Mouse (Mus musculus) embryonic facial prominence, embryonic 15.5 days (tissue): Measurements from ENCODE around the gene Sfxn5. TPM values are rescaled to one million over a fixed set of nuclear protein-coding genes. Genes with fewer than 3 reads are reported as not detected.
A peak's percentile ranks its signal among the peaks of the same experiment; 100 is the strongest.

ENCODE experiments used
- ATAC-seq: fragments of 200-750 bp; cut with Nextera tagmentation; 2 replicates; pipeline ENCODE4 v1.8.0; 2017; ENCODE audit warnings: low read depth, moderate TSS enrichment; ENCODE audit not compliant: insufficient number of reproducible peaks, low FRiP score, low TSS enrichment
- H3K27ac ChIP-seq: fragments of 300-500 bp; sonication (generic); replicated peaks from 2 replicates; pipeline ENCODE4 v1.5.1; 2015; ENCODE audit warnings: mild to moderate bottlenecking, inconsistent platforms
- H3K27me3 ChIP-seq: fragments of 300-500 bp; sonication (generic); 2 replicates; pipeline ENCODE4 v1.6.1; 2015; ENCODE audit warnings: inconsistent platforms
- H3K36me3 ChIP-seq: fragments of 300-500 bp; sonication (generic); 2 replicates; pipeline ENCODE4 v1.6.1; 2015; ENCODE audit warnings: mild to moderate bottlenecking, inconsistent platforms
- H3K4me1 ChIP-seq: fragments of 300-500 bp; sonication (generic); 2 replicates; pipeline ENCODE4 v1.6.1; 2015; ENCODE audit warnings: inconsistent platforms
- H3K4me2 ChIP-seq: fragments of 300-500 bp; sonication (generic); replicated peaks from 2 replicates; pipeline ENCODE4 v1.6.1; 2015; ENCODE audit warnings: mild to moderate bottlenecking, inconsistent platforms
- H3K4me3 ChIP-seq: fragments of 300-500 bp; sonication (generic); replicated peaks from 2 replicates; pipeline ENCODE4 v1.5.1; 2015; ENCODE audit warnings: mild to moderate bottlenecking, inconsistent platforms
- H3K9ac ChIP-seq: fragments of 300-500 bp; sonication (generic); 2 replicates; pipeline ENCODE4 v1.6.1; 2015; ENCODE audit warnings: inconsistent platforms
- H3K9me3 ChIP-seq: fragments of 300-500 bp; sonication (generic); replicated peaks from 2 replicates; pipeline ENCODE4 v1.6.1; 2016; ENCODE audit warnings: inconsistent platforms
- WGBS: fragments of 180-500 bp; shearing (Covaris S2); methylation state at CpG from one replicate; pipeline ENCODE4 v1.1.7; 2015; 5-methylcytosine and 5-hydroxymethylcytosine counted together
- polyA plus RNA-seq: library from polyadenylated mRNA; unstranded; fragments of >200 nt; fragmentation: Nextera tagmentation; extraction: Ambion mirVana; gene quantifications from 2 replicates; pipeline ENCODE4 v1.2.1, GENCODE M21; 2015

The Sfxn5 gene
- polyA plus RNA-seq = 8.0 TPM in 2 replicates

DNA sequence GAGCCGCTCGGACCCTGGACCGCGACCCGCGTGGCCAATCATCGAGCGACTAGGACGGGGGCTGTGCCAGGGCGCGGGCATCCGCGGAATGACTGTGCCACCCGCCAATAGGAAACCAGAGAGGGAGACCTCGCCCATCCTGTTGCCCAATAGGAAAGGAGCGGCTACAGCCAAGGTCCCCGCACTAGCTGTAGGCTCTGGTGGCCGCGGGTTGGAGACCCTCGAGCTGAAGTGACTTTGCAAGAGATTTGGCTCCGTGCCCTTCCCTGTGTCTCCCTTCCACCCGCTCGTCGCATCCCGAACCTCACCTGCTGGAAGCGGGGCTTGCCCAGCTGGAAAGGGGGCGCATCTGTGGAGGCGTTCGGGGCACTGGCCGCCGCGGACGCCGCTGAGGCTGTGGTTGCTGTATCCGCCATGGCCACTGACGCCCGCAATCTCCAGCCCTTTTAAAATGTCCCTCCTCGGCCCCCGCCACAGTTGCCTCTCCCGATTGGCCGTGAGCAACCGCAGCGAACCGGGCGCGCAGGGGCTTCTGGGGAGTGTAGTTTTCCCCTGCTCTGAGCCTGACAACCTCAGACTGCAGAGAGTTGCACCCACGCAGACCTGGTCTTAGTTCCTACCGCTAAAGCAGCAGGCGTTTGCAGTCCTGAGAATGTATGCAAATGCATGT is at the start of gene Sfxn5:
Gene Sfxn5, minus strand, starts transcription at position 423 of the 670 bp plus-strand sequence.
- Histone ChIP-seq H3K27me3 (no peaks in the 10 kb centered on the region), H3K27ac (peak within 1 kb of the TSS; percentile 92), H3K4me1 (peaks cover 14% of the 10 kb centered on the region), H3K9me3 (no peaks in the 10 kb centered on the region), H3K36me3 (0 out of 2 replicates have a peak, but pooled peaks cover 3% of the 10 kb centered on the region), H3K9ac (peak within 1 kb of the TSS; percentile 68), H3K4me3 (peak within 1 kb of the TSS; percentile 89), H3K4me2 (peak within 1 kb of the TSS; percentile 99)
- ATAC-seq = peak; percentile 96
- WGBS = under 1% methylated on average over 49 of the region's 49 CpGs

DNA sequence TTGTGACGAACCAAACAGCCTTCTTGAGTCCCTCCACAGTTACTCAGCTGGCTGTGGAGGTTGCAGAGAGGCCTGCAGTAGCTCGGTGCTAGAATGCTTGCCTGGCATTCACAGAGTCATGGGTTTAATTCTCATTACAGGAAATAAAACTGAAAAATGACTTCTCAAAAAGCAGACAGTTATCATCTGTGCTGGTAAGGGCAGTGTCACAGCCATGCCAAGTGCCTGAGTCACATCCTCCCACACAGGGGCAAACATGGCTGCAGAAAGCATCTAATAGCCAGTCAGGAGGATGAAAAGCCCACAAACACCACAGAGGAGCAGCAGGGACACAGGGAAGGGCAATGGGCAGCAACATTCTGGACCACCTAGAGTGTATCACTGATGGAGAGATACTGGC is 49.6 kb upstream of the Sfxn5 start:
- no peak overlapping the region for H3K9ac ChIP-seq
- no peaks in the 10 kb centered on the region for H3K9me3 ChIP-seq
- ATAC-seq = no peak
- H3K4me1 ChIP-seq = peaks cover 9% of the 10 kb centered on the region
- no peak overlapping the region for H3K27ac ChIP-seq
- H3K27me3 ChIP-seq = peaks cover 5% of the 10 kb centered on the region; the same call in 1 of the 2 replicates
- H3K4me2 ChIP-seq = no peak overlapping the region
- H3K4me3 ChIP-seq = no peak overlapping the region
- WGBS = 70% methylated on average over 2 of the region's 2 CpGs
- no peaks in the 10 kb centered on the region for H3K36me3 ChIP-seq

GRCm38 (mm10) chr6:85381648-85382020 is 48.4 kb upstream of the Sfxn5 start:
- Histone ChIP-seq H3K27ac (no peak overlapping the region), H3K9ac (no peak overlapping the region), H3K4me1 (peaks cover 9% of the 10 kb centered on the region), H3K36me3 (no peaks in the 10 kb centered on the region), H3K4me2 (no peak overlapping the region), H3K4me3 (no peak overlapping the region), H3K9me3 (no peaks in the 10 kb centered on the region), H3K27me3 (peaks cover 5% of the 10 kb centered on the region; the same call in 1 of the 2 replicates)
- no peak for ATAC-seq
- 70% methylated on average over 10 of the region's 10 CpGs for WGBS

DNA sequence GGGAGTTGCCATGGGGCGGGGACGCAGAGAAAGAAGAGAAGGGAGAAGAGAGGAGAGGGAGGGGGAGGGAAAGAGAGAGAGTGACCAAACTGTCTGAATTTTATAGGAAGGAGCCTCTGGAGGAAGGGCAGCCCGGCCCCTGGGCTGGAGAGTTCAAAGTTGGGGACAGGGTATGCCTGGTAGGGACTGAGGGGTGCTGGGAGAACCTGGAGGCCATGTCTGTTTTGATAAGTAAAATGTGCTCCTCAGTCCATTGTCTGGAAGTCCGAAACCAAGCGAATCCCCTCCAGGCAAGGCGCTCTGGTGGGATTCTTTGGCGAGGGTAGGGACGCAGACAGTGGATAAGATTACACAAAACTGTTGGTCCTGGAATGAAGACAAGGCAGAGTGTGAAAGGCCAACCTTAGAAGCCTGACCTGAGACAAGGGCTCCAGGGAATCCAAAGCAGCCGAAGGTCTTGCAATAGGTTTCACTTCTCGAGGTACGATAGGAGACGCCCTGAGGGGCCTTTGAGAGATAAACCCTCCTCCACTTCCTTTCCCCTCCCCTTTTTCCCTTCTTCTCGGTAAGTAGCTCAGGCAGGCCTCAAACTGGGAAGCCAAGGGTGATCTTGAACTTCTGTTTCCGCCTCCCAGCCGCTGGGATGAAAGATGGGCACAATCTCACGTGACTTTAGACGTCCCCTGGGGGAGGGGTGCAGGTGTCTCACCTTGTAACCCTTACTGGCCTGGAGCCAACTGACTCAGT is 47.9 kb upstream of the Sfxn5 start:
- H3K4me3 ChIP-seq = peak overlapping the region; percentile 3; the same call in 1 of the 2 replicates

DNA sequence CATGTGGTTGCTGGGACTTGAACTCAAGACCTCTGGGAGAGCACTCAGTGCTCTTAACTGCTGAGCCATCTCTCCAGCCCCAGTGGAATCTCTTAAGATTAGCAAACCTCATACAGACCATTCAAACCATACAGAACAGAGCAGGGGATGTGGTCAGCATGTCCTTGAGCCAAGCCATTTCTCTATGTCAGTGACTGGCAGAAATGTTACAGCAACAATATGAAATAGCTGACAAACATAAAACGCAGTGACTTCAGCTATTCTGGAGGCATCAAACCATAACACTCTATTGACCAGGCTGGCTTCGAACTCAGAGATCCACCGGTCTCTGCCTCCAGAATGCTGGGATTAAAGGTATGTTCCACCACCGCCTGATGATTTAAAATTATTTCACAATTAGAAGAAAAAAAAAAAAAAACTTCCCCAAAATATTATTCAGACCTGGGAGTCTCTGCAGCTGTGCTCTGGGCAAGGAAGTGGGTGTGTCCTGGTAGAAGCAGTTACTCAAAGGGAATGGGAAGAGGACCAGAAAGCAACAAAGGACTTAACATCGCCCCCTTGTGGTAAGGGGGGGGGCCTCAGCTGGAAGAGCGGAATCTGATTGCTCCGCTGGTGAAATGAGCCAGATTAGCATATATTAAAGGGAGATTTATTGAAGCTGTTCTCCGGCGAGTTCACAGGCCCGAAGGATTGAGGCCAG is 47.1 kb upstream of the Sfxn5 start:
- H3K4me1 ChIP-seq = peaks cover 9% of the 10 kb centered on the region
- peak; percentile 75; the same call in 1 of the 2 replicates for ATAC-seq
- H3K27ac ChIP-seq = no peak overlapping the region
- H3K9ac ChIP-seq = no peak overlapping the region
- 0 out of 2 replicates have a peak overlapping the region, but pooled peaks have one; percentile 3 for H3K4me3 ChIP-seq
- no peaks in the 10 kb centered on the region for H3K9me3 ChIP-seq
- H3K4me2 ChIP-seq = peak overlapping the region; percentile 35
- H3K27me3 ChIP-seq = no peaks in the 10 kb centered on the region; the same call in 1 of the 2 replicates
- no peaks in the 10 kb centered on the region for H3K36me3 ChIP-seq
- WGBS = 26% methylated on average over 10 of the region's 10 CpGs

More for the DNA sequence above, 47.9 kb upstream of the Sfxn5 start:
- WGBS = 16% methylated on average over 17 of the region's 17 CpGs
- H3K27ac ChIP-seq = no peak overlapping the region
- no peaks in the 10 kb centered on the region for H3K9me3 ChIP-seq
- peaks cover 1% of the 10 kb centered on the region; the same call in 1 of the 2 replicates for H3K27me3 ChIP-seq
- no peak overlapping the region for H3K9ac ChIP-seq
- peak; percentile 19; the same call in 1 of the 2 replicates for ATAC-seq
- H3K4me1 ChIP-seq = peaks cover 9% of the 10 kb centered on the region
- no peaks in the 10 kb centered on the region for H3K36me3 ChIP-seq
- peak overlapping the region; percentile 35 for H3K4me2 ChIP-seq

DNA sequence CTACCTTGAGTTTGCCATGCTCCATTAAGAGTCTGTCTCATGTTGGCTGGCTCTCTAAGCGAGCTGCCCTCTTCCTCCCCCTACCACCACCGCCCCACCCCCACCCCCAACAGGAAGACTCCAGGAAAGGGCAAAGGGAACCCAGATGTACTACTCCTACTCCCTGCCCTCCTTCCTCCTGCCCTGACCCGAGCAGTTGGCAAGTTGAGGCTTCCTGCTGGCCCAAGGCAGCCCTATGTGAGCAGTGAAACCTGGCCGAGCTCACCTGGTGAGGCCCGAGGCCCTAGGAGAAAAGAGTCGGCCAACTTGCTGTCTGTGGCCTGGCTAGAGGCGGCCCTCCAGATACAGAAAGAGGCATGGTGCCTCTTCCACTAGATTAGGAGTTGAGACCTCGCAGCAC is 45.4 kb upstream of the Sfxn5 start:
- 46% methylated on average over 8 of the region's 8 CpGs for WGBS

GRCm38 (mm10) chr6:85377876-85378275 is 44.7 kb upstream of the Sfxn5 start:
- Histone ChIP-seq H3K27ac (no peak overlapping the region), H3K4me1 (peaks cover 21% of the 10 kb centered on the region), H3K9ac (no peak overlapping the region), H3K36me3 (no peaks in the 10 kb centered on the region), H3K4me2 (no peak overlapping the region), H3K4me3 (no peak overlapping the region), H3K9me3 (no peaks in the 10 kb centered on the region), H3K27me3 (no peaks in the 10 kb centered on the region; the same call in 1 of the 2 replicates)
- WGBS = 41% methylated on average over 5 of the region's 5 CpGs
- no peak for ATAC-seq

More for the DNA sequence above, 45.4 kb upstream of the Sfxn5 start:
- H3K4me3 ChIP-seq = no peak overlapping the region
- no peaks in the 10 kb centered on the region; the same call in 1 of the 2 replicates for H3K27me3 ChIP-seq
- no peak overlapping the region for H3K9ac ChIP-seq
- no peak overlapping the region for H3K27ac ChIP-seq
- H3K36me3 ChIP-seq = no peaks in the 10 kb centered on the region
- H3K4me2 ChIP-seq = no peak overlapping the region
- H3K4me1 ChIP-seq = peaks cover 14% of the 10 kb centered on the region
- ATAC-seq = no peak
- H3K9me3 ChIP-seq = no peaks in the 10 kb centered on the region

DNA sequence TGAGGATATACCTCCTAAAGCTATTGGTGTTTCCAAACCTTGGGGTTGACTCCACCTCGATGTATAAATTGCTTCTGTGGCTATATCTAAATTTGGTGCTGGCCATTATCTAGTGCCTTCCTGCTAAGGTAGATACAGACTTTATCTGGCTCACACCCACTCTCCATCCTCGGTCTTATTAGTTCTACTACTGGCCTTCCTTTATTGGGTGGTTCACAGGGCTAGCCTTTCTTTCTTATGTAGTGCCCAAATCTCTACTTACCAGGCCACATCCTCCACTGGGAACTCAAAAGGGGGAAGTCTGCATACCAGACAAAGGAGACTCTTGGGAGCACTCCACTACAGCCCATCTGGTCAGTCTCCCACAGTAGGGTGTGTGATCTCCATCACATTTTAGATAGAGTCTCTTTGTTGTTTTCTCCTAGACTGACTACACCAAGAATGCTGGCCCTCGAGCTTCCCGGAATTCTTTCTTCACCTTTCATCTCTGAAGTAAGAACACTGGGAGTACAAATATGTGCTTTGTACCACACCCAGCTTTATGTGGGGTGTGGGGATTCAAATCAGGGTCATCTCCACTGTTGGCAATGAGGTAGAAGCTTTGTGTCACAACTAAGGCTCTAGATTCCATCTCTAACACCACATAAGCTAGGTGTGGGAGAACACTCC is 44.0 kb upstream of the Sfxn5 start:
- no peak for ATAC-seq

GRCm38 (mm10) chr6:85374734-85375114 is 41.5 kb upstream of the Sfxn5 start:
- Histone ChIP-seq H3K27ac (0 out of 2 replicates have a peak overlapping the region, but pooled peaks have one; percentile 55), H3K4me3 (peak overlapping the region; percentile 89), H3K9ac (no peak overlapping the region; the same call in 1 of the 2 replicates), H3K36me3 (0 out of 2 replicates have a peak, but pooled peaks cover 4% of the 10 kb centered on the region), H3K4me2 (peak overlapping the region; percentile 87), H3K27me3 (no peaks in the 10 kb centered on the region), H3K9me3 (no peaks in the 10 kb centered on the region), H3K4me1 (peaks cover 43% of the 10 kb centered on the region)
- under 1% methylated on average over 19 of the region's 19 CpGs for WGBS
- ATAC-seq = peak; percentile 97

More for the DNA sequence above, 44.0 kb upstream of the Sfxn5 start:
- H3K9ac ChIP-seq = no peak overlapping the region
- H3K9me3 ChIP-seq = no peaks in the 10 kb centered on the region
- no peak overlapping the region for H3K27ac ChIP-seq
- H3K27me3 ChIP-seq = no peaks in the 10 kb centered on the region; the same call in 1 of the 2 replicates
- WGBS = 64% methylated on average over 4 of the region's 4 CpGs
- no peaks in the 10 kb centered on the region for H3K36me3 ChIP-seq
- H3K4me1 ChIP-seq = peaks cover 28% of the 10 kb centered on the region
- no peak overlapping the region for H3K4me2 ChIP-seq
- no peak overlapping the region for H3K4me3 ChIP-seq

DNA sequence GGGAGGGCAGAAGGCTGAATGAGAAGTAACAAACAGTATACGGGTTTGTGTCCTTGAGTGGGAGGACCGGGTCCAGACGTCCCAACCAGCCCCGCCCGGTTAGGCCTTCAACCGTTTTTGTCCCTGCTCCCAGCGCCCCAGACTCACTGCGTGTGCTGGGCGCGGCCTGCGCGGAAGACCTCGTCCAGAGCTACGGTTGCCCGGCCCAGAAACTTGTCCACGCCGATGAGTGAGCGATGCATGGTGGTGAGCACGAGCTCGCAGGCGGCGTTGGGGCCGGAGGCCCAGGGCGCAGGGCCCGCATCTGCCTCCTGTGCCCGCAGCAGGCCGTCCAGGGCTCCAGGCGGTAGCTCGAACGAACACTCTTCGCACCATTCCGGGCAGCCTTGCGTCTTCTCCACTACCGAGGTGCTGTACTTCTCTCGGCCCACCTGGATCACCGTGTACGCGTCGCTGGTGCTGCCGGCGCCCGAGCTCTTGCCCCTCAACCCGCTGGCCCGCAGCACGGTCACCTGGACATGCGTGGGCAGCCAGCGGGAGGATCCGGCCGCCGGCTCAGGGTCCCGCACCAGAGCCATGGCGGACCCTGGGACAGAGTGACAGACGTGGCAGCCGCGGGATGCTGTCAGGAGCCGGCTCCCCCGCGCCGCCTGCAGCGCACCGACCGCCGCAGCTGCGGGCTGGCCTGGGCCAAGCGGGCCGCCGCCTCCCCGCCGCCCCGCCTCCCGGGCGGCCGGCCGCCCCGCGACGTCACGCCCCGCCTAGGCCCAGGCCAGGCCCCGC is 40.9 kb upstream of the Sfxn5 start, which contains the start of gene Rab11fip5:
Gene Rab11fip5, minus strand, starts transcription at position 684 of the 783 bp plus-strand sequence.
- Histone ChIP-seq H3K9me3 (no peaks in the 10 kb centered on the region), H3K27me3 (no peaks in the 10 kb centered on the region), H3K4me3 (peak within 1 kb of the TSS; percentile 89), H3K4me1 (peaks cover 49% of the 10 kb centered on the region), H3K9ac (peak within 1 kb of the TSS; percentile 83), H3K27ac (peak within 1 kb of the TSS; percentile 77), H3K4me2 (peak within 1 kb of the TSS; percentile 87), H3K36me3 (0 out of 2 replicates have a peak, but pooled peaks cover 4% of the 10 kb centered on the region)
- WGBS = 2% methylated on average over 80 of the region's 80 CpGs
- ATAC-seq = no peak
